Comparison of ENCODE assay signal across 8 mouse cellular contexts in the genomic region with DNA sequence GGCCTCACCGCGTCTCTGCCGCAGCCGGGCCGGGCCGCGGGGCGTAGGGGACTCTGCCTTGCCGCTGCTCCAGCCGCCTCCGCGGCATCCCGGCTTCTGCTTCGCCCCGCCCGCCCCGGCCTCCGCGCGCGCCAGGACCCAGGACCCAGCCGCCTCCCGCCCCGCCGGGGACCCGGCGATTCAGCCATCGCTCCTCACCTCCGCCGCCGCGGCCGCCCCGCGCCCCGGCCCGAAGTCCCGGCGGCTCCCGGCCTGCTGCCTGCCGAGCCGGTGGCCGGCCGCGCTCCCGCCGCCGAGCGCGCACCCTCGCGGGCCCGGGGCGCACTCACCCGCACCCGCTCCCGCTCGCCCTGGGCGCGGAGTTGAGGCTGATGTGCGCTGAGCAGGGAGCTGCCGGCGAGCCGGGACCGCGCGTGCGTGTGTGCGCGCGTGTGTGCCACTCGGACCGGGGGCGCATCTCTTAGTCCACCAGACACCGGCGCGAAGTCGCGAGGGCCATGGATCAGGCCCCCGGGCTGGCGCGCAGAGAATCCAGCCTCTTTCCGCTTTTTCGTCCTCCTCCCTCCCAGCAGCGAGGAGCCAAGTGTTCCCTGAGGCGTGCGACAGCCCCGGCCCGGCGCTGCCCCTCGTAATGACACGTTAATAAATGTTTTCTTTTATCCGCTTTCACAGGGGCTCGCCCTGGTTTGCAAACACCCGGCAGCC. TPM values are rescaled to one million over a fixed set of nuclear protein-coding genes. Genes with fewer than 3 reads are reported as not detected.
A peak's percentile ranks its signal among the peaks of the same experiment; 100 is the strongest.
DNase-seq lines count a peak whose midpoint lies in the region; ATAC-seq and TF ChIP-seq lines count a peak whose summit lies in the region.

No protein-coding gene starts in this region.

- no peak for TF ChIP-seq CTCF in hindbrain, postnatal 0 days (IDR thresholded peaks at IDR 0.05; ENCODE audit: low read depth)

- H3K4me3 ChIP-seq in forebrain, embryonic 11.5 days (ENCODE audit: low read depth, low read length): peak overlapping the region; percentile 72
- H3K4me3 ChIP-seq in hindbrain, postnatal 0 days (ENCODE audit: low read length): peak overlapping the region; percentile 67
- peak overlapping the region; percentile 55 for H3K4me3 ChIP-seq in liver, embryonic 12.5 days
- H3K4me3 ChIP-seq in neural tube, embryonic 12.5 days: peak overlapping the region; percentile 83

- no peaks in the 10 kb centered on the region for H3K27me3 ChIP-seq in forebrain, embryonic 11.5 days (ENCODE audit: control insufficient read depth, insufficient read depth, low read length)
- H3K27me3 ChIP-seq in hindbrain, postnatal 0 days (ENCODE audit: insufficient read depth, low read length): peaks cover 10% of the 10 kb centered on the region; the same call in 1 of the 2 replicates
- H3K27me3 ChIP-seq in liver, embryonic 12.5 days (replicated peaks): peaks cover 74% of the 10 kb centered on the region
- H3K27me3 ChIP-seq in neural tube, embryonic 12.5 days (replicated peaks): peaks cover 13% of the 10 kb centered on the region

- peak overlapping the region; percentile 89 for H3K9ac ChIP-seq in forebrain, embryonic 11.5 days (ENCODE audit: low read length)
- peak overlapping the region; percentile 78 for H3K9ac ChIP-seq in hindbrain, postnatal 0 days (replicated peaks; ENCODE audit: low read length)
- peak overlapping the region; percentile 47 for H3K9ac ChIP-seq in liver, embryonic 12.5 days
- H3K9ac ChIP-seq in neural tube, embryonic 12.5 days: peak overlapping the region; percentile 93

- no peaks in the 10 kb centered on the region for H3K36me3 ChIP-seq in forebrain, embryonic 11.5 days (ENCODE audit: control insufficient read depth, insufficient read depth, low read length)
- H3K36me3 ChIP-seq in hindbrain, postnatal 0 days (ENCODE audit: insufficient read depth, low read length): no peaks in the 10 kb centered on the region
- no peaks in the 10 kb centered on the region for H3K36me3 ChIP-seq in liver, embryonic 12.5 days
- H3K36me3 ChIP-seq in neural tube, embryonic 12.5 days: 0 out of 2 replicates have a peak, but pooled peaks cover 6% of the 10 kb centered on the region

- under 1% methylated on average over 86 of the region's 95 CpGs for WGBS in forebrain, embryonic 11.5 days
- under 1% methylated on average over 69 of the region's 95 CpGs for WGBS in hindbrain, postnatal 0 days
- under 1% methylated on average over 87 of the region's 95 CpGs for WGBS in liver, embryonic 12.5 days (ENCODE audit: insufficient replicate concordance)
- WGBS in neural tube, embryonic 12.5 days: under 1% methylated on average over 86 of the region's 95 CpGs

- peak overlapping the region; percentile 80 for H3K27ac ChIP-seq in forebrain, embryonic 11.5 days (ENCODE audit: low read depth, low read length)
- peak overlapping the region; percentile 80 for H3K27ac ChIP-seq in hindbrain, postnatal 0 days
- H3K27ac ChIP-seq in liver, embryonic 12.5 days: peak overlapping the region; percentile 33; the same call in 1 of the 2 replicates
- H3K27ac ChIP-seq in neural tube, embryonic 12.5 days: peak overlapping the region; percentile 86

- peak; percentile 97 for DNase-seq in heart, adult 11 months
- DNase-seq in heart, adult 8-10 months (ENCODE audit: low spot score): no peak
- DNase-seq in NIH3T3 (ENCODE audit: low read depth): peak; percentile 55
- peak; percentile 84 for DNase-seq in forebrain, embryonic 11.5 days (ENCODE audit: low spot score)
- DNase-seq in hindbrain, postnatal 0 days (ENCODE audit: low spot score): peak; percentile 70
- DNase-seq in c-Kit-positive CD71-positive TER-119-positive erythroid progenitor cells, embryonic 14.5 days (ENCODE audit: low spot score): no peak

- ATAC-seq in forebrain, embryonic 11.5 days (replicated peaks; ENCODE audit: low FRiP score): peak; percentile 28
- ATAC-seq in hindbrain, postnatal 0 days: peak; percentile 56
- ATAC-seq in liver, embryonic 12.5 days: no peak
- ATAC-seq in neural tube, embryonic 12.5 days (ENCODE audit: low FRiP score, low read depth): peak; percentile 48; the same call in 1 of the 2 replicates

- peaks cover 35% of the 10 kb centered on the region for H3K4me1 ChIP-seq in forebrain, embryonic 11.5 days (replicated peaks; ENCODE audit: control insufficient read depth, insufficient read depth, low read length)
- H3K4me1 ChIP-seq in hindbrain, postnatal 0 days (ENCODE audit: insufficient read depth, low read length): peaks cover 17% of the 10 kb centered on the region
- H3K4me1 ChIP-seq in liver, embryonic 12.5 days: 0 out of 2 replicates have a peak, but pooled peaks cover 11% of the 10 kb centered on the region
- peaks cover 46% of the 10 kb centered on the region for H3K4me1 ChIP-seq in neural tube, embryonic 12.5 days

- no peaks in the 10 kb centered on the region for H3K9me3 ChIP-seq in forebrain, embryonic 11.5 days (ENCODE audit: control insufficient read depth, low read length)
- H3K9me3 ChIP-seq in hindbrain, postnatal 0 days (ENCODE audit: low read length): no peaks in the 10 kb centered on the region
- no peaks in the 10 kb centered on the region for H3K9me3 ChIP-seq in liver, embryonic 12.5 days (replicated peaks)
- no peaks in the 10 kb centered on the region; the same call in 1 of the 2 replicates for H3K9me3 ChIP-seq in neural tube, embryonic 12.5 days

- peak overlapping the region; percentile 89 for H3K4me2 ChIP-seq in forebrain, embryonic 11.5 days (ENCODE audit: low read depth, low read length, severe bottlenecking)
- H3K4me2 ChIP-seq in hindbrain, postnatal 0 days (ENCODE audit: low read depth, low read length): peak overlapping the region; percentile 79
- peak overlapping the region; percentile 69 for H3K4me2 ChIP-seq in liver, embryonic 12.5 days
- H3K4me2 ChIP-seq in neural tube, embryonic 12.5 days (replicated peaks): peak overlapping the region; percentile 94

RNA-seq across cellular contexts. Expression of gene Sulf2, which starts 0.6 kb away (rescaled TPM):
- 10 to 100 TPM; 35.9 to 47.8 (median 41.1) TPM for total RNA-seq in heart, adult 8-10 months (2022)
- polyA plus RNA-seq in forebrain, embryonic 11.5 days (2014; fragmentation: Nextera tagmentation; extraction: Ambion mirVana): 97.9 and 102 TPM in 2 replicates
- total RNA-seq in hindbrain, postnatal 0 days (2014; rRNA removed): 111 and 114 TPM in 2 replicates
- polyA plus RNA-seq in hindbrain, postnatal 0 days (2015; fragmentation: Nextera tagmentation; extraction: Ambion mirVana): 71.4 and 81.6 TPM in 2 replicates
- 7.5 and 11.8 TPM in 2 replicates for polyA plus RNA-seq in liver, embryonic 12.5 days (2016; fragmentation: Nextera tagmentation; extraction: Ambion mirVana)
- polyA plus RNA-seq in neural tube, embryonic 12.5 days (2016; fragmentation: Nextera tagmentation; extraction: Ambion mirVana): 144 and 152 TPM in 2 replicates

Comparison
In these comparisons a context has a peak if more than half of its experiments do, and no peak if none do; other contexts are left out.
1. DNase-seq: peak in heart, adult 11 months (single experiment), NIH3T3 (single experiment), forebrain, embryonic 11.5 days (single experiment) and hindbrain, postnatal 0 days (single experiment); none in heart, adult 8-10 months (single experiment) and c-Kit-positive CD71-positive TER-119-positive erythroid progenitor cells, embryonic 14.5 days (single experiment).
2. H3K27ac ChIP-seq: peak in every context shown above with its lines; median percentile 86 in neural tube, embryonic 12.5 days; 80 in forebrain, embryonic 11.5 days; 80 in hindbrain, postnatal 0 days; 33 in liver, embryonic 12.5 days.
3. Peak in every context shown above with its lines, with median percentiles within 50 percentile points of each other: H3K4me2 ChIP-seq, H3K4me3 ChIP-seq and H3K9ac ChIP-seq.